Mouse (Mus musculus): ENCODE results near the gene Hsd11b1.
"Not testable (repeated sequence)": the region's sequence is repeated elsewhere in the genome, so short reads cannot be mapped to it uniquely, and the experiment has no call there.

The Hsd11b1 gene

GRCm38 (mm10) chr1:193278414-193279045 lies 14.7 kb upstream of the Hsd11b1 start:
- DNase-seq, result no peak

DNA sequence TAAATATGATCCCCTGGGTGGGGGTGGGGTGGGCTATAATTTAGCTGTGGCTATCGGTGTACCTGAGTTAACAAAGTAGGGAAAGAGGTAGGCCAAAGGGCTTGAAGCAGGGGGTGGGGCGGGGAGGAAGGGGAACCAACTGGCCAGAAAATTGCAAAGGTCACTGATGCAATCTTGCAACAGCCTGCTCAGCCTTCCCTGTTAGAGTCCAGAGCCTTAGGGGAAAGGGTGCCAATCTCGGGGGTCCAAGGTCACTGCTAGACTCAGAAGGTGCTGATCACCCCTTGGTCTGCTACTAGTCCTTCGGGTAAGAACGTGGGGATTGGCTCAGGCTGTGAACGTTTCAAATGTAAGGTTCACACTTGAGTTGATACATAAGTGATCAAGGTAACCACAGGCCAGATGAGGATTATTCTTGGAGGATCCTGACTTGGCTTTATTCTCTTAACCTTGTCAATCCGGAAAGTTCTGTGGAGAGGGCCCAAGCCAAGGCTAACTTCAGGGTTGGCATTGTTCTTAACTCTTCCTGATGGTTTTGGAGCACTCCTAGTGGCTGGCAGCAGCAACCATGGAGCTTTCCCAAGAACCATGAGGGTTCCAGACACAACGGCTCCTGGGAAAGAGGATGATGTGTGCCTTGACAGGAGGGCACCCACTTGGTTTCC lies 10.7 kb upstream of the Hsd11b1 start:
- no peak for DNase-seq

DNA sequence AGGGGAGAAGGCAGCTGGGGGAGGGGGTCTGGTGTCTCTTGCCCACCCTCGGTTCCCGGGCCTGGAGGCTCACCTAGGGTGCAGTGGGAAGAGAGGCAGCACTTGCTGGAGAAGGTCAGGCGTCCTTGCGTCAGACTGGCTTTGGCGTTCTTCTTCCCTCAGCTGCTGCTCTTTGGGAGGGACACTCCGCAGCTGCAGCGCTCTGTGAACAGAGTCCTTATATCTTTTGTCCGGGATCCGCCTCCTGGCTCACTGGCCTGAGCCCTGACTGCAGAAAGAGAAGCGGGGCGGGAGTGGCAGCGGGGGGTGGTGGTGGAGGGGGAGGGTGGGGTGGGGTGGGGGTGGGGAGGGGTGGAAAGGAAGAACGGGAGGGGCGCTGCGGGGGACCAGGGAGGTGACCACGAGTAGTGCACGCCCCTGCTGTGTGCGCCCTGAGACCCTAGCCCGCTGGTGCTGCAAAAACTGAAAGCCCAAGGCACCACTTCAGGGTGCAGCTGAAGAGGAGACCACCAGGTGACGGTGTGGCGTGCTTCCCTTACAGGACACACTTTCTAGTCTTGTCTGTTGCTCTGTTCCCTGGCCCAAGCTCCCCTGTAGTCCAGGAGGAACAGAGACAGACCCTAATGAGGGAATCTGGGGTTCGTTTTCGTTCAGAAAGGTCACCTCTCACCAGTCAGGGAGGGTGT lies 9.2 kb upstream of the Hsd11b1 start, which contains the start of gene G0s2:
TSS of gene G0s2 (minus strand) at position 302 of the 686 bp plus-strand sequence.
- DNase-seq, result peak in 1 of 2 experiments; percentile 10

- DNase-seq, result no peak
Observed at GRCm38 (mm10) chr1:193272137-193272915, 8.5 kb upstream of the Hsd11b1 start.

DNA sequence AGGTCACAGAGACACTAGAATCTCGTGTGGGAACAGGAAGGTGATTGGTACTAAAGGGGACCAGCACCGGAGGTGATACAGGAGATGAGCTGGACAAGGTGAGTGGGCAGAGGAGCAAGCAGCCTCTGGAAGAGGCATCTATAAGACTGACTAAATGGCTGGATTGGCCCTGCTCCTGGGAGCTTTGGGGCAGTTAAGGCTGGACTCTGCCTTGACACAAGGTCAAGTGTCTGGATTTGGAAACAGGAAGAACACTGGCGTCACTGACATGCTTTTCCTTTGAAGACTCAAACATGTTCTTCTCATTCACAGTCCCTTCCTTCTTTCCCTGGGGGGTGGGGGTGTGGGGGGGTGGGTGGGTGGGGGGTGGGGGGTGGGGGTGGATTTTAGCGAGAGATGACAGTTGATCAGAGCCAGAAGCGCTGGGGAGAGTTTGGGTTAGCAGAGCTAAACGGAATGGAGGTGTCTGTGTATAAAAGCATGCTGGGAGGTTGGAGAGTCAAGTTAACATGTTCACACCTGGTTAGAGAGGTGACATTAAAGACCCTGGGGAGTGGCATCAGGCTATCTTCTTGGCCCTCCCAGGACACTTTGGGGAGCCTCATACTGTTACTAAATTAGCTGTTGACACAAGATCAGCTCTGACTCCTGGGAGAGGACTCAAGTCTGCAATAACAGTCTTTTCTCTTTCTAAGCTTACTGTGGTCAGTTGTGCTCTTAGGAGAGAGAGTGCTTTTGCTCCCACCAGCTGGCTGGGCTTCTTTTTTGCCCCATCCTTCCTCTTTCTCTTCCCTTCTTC lies 7.3 kb upstream of the Hsd11b1 start:
- DNase-seq, result no peak

DNA sequence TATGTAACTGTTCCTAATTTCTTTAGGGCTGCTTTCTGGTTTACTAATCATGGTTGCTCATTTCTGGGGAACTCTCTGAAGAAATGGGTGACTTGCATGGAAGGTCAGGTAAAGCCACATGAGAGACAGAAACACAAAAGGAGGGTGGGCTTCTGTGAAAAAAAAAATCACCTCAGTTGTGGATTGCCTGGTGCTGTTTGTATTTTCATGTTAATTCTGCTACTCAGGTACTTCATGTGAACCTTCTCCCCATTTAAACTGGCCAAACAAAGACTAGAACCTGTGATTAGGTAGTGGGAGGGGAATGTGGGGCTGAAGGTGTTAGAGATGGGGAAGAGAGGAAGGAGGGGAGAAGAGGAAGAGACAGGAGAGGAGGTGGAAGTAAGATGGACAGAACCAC lies 1.9 kb upstream of the Hsd11b1 start:
- DNase-seq, result no peak

GRCm38 (mm10) chr1:193263026-193263907 lies 608 bp downstream of the Hsd11b1 start:
- DNase-seq, result no peak

GRCm38 (mm10) chr1:193261897-193262548 lies 1.9 kb downstream of the Hsd11b1 start:
- DNase-seq, result no peak

- DNase-seq, result no peak
Observed at GRCm38 (mm10) chr1:193259559-193259958, 4.3 kb downstream of the Hsd11b1 start.

DNA sequence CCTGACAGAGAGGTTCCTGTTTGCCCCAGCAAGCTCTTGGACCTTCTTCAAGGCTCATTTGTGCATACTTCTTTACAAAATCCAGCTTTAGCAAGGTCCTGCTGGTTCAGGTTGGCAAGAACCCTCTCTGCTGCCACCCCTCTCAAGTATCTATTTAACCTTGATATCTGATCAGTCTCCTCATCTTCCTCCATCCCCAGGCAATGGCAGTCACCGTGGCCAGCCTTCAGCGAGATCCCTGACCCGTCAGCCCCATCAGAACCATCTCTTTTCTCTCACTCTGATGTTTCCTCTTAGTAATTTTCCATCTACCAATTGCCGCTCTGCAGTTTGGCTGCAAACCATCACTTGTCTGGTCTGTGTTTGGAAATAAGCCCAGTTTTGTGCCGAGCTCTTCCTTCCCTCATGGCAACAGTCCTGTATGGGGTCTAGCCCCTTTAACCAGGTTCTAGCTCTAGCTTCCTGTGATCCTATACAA lies 7.2 kb downstream of the Hsd11b1 start:
- no peak for DNase-seq

DNA sequence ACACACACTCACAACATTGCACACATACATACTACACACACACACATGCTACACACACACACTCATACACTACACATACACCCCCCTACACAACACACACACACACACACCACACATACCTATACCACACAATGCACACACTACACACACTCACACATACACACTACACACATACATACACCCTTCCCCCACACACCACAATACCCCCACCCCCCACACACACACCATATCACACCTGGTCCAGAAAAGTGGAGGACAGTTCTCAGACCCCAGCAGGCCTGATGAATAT lies 7.6 kb downstream of the Hsd11b1 start:
- no peak for DNase-seq

- peak; percentile 66 to 71 for DNase-seq
Observed at GRCm38 (mm10) chr1:193255488-193256288, 8.2 kb downstream of the Hsd11b1 start.

GRCm38 (mm10) chr1:193255032-193255431 lies 8.8 kb downstream of the Hsd11b1 start:
- no peak for DNase-seq

GRCm38 (mm10) chr1:193253895-193254294 lies 10.0 kb downstream of the Hsd11b1 start:
- not testable (repeated sequence) for DNase-seq

DNA sequence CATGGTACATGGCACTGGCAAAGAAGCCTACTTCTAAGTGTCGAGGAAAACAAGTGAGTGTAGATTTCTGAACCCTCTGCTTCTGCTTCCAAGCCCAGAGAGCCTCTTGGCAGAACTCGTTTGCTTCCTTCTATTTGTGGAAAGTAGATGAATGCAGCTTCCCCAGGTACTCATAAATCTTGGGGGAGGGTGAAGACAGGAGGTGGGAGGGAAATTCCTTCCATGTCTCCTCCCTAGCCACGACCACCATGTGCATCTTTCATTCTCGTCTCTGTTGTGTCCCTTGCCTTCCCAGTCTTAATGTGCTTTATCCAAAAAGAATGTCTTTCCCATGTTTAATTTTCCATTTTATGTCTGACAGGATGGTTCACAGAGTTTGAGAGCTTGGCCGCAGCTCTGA lies 11.3 kb downstream of the Hsd11b1 start:
- DNase-seq, result no peak

GRCm38 (mm10) chr1:193251386-193251785 lies 12.5 kb downstream of the Hsd11b1 start:
- no peak for DNase-seq

DNA sequence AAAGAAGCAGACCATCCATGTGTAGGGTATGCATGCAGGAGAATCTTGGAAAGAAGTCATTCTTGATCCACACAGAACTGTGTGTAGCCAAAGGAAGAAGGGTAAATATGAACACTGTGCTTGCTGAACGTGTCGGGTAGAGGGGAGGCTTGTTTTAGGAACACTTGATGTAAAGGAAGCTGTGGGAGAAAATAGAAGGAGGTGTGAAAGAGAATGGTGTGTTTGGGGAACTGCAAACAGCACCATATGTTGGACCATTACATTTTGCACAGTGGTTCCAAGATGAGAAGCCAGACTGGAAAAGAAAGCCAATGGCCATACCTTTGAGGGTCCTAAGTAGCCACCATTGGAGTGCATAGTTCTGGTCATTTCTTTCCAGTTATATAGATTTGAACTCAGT lies 13.8 kb downstream of the Hsd11b1 start:
- DNase-seq, result no peak

GRCm38 (mm10) chr1:193244235-193244634 lies 19.6 kb downstream of the Hsd11b1 start:
- DNase-seq, result no peak

DNA sequence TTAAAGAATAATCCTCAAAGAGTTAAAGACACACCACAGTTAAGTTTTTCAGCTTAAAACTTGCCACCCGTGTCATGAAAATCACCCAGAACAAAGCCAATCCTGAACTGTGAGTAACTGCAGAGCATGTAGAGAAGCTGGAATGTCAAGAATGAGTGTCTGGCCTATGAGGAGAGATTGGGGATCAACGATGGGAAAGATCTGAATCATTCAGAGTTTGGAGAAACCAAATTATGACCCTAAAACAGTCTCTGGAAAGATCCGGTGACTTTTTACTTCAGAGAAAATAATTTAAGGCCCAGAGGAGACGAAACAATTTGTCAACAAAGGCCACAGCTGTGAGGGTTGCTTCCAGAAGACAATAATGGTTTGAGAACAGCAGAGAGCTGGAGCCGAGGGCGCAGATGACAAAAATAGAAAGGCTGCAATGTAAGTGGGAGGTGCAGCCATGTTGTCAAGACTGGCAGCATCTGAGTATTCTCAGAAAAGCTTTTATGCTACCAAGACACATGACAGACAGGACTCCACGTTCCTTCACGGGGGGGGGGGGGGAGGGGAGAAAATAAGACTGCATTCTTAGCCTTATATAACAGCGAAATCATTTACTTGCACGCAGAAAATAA lies 20.2 kb downstream of the Hsd11b1 start:
- no peak for DNase-seq
